Mouse (Mus musculus) lung, postnatal 36 days (tissue): ENCODE data around the gene Il1b.
A peak's percentile ranks its signal among the peaks of the same experiment; 100 is the strongest.

ENCODE experiments used
- DNase-seq: peaks from one replicate; pipeline ENCODE4 v3.0.0; 2022; ENCODE audit warnings: mixed read lengths

Gene Il1b

DNA sequence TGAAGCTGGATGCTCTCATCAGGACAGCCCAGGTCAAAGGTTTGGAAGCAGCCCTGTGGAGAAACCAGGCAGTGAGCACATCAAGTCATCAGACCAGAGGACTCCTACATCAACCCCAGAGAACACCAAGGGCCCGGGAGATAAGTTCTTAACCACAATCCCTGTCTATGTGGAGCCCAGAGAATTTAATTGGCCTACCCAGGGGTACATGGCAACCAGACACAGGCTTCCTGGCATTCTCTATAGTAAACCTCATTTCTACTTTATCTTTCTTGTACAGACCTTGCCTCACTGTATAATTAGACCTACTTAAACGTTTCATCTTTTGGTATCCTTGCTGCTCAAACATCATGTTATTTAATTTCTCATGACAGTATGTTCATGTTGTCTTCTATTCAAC is 2.8 kb downstream of the Il1b start:
- DNase-seq: no peak

DNA sequence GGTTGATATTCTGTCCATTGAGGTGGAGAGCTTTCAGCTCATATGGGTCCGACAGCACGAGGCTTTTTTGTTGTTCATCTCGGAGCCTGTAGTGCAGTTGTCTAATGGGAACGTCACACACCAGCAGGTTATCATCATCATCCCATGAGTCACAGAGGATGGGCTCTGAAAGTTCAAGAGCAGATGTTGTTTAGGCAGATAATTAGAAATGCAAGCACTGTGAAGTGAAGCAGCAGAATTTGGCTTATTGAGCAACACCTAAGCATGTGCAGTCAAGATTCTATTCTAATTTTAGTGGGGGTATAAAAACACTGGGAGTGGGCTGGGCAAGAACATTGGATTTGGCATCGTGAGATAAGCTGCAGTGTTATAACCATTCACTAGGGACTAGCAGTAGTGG is 3.7 kb downstream of the Il1b start:
- no peak for DNase-seq

DNA sequence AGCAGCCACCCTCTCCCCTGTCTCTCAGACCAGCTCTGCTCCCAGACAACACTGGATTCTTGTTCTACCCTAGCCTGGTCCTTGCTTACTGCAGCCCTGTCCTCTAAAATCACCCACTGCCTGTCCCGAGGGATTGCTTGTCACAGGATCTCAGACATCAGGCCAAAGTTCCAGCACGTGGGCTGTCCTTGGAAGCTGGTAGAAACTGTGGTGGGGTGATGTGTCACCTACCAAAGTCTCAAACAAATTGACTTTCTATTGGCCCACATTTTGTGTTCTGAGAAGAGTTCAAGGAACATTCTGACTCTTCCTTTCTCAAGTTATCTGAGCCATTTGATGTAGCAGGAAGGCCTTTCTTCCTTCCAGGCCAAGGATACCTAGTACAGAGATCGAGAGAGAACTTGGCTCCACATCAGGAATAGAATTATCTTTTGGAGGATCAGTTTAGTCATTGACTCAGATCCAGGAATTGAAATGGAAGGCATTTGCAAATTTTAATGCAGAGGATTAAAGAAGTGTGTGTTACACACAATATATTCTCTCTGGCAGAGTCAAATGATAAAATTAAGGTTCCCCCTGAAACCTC is 9.9 kb downstream of the Il1b start:
- peak; percentile 27 for DNase-seq

DNA sequence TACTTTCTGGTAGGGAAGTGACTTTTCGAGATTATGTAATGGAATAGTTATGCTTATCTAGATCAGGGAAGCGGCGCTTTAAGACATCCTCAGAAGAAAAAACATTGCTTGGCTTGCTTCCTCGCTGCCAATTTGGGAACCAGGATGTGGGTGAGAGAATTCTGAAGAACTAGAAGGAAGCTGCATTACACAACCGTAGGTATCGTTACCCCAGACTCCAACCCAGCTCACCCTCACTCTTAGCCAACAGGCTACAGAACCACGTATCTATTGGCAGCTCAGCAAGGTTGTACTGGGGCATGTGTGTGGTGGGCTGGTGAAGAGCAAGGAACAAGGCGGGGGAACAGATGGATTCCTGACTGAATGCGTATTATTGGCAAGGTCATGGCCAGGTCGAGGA is 10.7 kb downstream of the Il1b start:
- peak; percentile 69 for DNase-seq

DNA sequence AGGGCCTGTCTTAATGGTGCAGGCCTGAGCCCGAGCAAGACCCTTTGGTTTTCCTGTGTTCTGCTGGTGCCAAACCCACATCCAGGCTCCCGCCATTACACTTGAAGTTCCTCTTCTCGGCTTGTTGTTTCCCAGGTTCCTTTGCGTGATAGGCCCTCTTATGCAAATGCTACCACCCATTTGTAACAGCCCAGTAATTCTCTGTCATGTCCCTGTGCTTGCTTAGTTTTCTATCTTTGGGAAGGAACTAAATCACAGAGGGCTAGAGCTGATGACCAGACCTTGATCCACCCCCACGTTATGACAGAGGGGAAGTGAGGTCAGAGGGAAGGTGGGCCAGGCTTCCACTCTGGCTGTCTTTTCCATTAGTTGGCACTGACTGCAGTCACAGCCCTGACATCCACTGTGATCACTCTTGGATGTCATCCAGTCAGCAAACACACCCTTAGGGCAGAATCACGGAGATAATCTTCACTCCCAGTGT is 32.8 kb downstream of the Il1b start:
- DNase-seq: peak; percentile 68

DNA sequence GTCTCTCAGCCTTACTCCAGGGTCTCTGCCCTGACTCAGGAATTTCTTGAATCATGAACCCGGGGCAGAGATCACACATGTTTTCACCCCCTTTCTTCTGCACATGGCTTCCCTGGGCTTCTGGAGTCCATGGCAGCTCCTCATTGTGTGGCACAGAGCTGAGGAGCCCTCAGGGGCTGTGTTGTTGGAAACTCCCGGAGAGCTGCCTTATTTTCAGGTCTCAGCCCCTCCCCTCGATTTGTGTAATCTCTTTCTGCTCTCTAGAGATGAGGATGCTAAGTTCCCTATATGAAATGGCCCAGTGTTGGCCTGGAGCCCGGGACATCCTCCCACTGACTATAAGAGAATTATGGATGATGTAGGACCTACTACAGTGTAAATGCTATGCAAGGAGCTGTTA is 37.5 kb downstream of the Il1b start:
- no peak for DNase-seq

DNA sequence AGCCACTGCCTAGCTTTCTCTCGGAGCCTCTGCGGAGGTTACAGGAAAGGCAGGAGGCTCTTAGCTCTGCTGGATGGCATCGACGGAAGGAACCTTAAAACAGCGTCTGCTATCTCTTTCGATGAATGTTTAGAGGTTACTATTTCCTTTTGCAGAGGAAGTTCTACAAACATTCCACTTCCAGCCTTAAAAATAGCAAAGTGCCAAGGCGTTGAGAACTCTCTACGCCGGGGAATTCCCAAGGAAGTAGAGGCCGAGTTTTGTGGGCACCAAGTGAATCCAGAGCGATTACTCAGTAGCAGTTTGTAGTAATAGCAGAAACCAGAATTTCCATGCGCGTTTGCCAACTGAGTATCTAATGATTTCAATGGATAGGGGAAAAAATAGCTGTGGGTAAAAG is 40.4 kb downstream of the Il1b start:
- DNase-seq: peak; percentile 72

DNA sequence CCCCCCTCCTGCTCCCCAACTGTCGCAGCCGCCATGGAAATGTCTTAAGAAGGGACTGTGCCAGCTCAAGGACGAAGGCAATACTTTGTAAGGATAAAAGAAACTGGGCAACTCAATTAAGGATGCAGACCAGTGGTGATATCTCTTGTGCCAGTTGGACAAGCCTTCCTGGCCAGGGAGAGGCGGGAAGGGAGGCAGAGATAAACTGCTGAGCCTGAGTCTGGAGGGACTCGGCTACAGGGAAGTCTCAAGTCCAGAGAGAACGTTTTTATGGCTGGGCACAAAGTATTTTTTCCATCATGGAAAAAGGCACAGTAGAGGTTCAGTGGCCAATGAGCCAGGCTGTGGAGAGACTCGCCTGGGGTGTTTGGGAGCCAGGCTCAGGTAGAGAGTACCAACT is 40.9 kb downstream of the Il1b start:
- peak; percentile 20 for DNase-seq

DNA sequence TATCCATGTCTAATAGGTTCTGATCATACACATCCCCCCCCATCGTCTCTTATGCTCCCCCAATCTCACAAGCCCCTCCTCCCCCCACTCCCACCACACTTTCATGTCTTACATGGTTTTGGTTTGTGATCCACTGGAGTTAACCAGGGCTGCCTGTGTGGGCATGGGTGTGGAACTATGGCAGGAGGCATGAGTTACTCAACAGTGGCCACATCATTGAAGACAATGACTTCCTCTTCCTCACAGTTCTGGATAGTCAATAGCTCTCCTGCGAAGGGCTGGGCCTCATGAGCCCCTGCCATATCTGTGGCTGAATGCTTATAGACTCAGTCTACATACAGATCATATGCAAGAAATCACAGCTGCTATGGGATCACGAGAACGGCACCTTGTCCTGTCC is 42.7 kb downstream of the Il1b start:
- DNase-seq: peak; percentile 52

DNA sequence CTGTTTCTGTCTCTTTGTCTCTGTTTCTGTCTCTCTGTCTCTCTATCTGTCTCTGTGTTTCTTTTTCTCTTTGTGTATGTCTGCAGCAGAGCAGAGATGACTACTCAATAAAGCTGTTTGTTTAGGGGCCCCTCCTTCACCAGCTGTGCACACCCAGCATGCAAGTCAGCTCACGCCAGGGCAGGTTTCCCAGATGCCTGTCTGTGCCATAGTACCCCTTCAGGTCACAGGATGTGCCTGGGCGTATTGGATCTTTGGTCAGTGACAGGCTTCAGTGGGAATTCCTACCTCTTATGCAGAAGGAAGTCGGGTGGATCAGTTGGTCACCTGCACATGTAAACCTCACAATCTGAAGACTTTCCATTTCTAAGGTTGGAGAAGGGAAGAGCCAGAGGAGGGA is 46.7 kb downstream of the Il1b start:
- peak; percentile 11 for DNase-seq

DNA sequence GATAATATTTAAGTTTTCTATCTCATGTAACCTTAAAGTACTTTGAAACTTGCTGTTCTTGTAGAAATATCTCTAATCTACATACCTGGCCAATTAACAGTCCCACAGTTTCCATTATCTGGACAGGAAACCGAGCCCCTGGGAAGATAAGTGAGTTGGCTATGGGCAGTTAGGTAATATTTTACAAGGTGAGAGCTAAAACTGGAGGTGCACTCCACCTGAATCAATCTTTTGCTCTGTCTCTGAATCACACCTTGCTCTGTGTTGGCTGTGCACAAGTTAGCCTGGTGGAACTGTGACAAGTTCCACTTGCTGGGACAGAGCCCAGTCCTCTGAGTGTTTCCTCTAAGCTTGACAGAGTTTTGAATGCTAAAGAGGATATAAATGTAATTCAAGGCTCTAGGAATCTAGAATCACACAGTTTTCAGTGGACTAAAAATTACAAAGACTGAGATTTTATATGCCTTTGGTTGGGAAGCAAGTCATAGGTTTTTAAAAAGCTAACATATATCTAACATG is 48.8 kb downstream of the Il1b start:
- DNase-seq: no peak

DNA sequence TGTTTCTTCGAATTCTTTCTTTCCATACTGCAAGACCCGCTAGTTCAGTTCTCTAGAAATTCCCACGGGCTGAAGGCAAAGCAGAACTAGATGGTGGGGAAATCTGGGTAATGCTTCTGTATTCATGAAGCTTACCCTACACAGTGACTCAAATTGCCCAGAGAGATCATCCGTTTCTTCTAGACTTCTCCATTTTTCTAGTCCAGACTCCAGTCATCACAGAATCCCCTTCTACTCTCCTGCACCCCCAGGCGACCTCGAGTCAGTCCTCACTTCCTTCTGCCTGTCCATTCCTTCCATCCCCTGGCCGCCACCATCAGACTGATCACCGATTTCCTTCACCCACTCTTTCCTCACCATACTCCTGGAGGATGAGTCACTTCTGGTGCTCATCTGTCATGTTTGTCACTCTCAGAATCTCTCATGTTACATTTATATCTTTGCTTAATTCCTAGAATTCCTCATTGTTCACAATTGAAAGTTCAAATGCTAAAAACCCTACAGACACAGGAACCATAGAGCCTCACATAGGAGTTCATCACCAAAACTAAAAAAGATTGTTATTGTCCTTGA is 50.8 kb downstream of the Il1b start:
- peak; percentile 30 for DNase-seq

DNA sequence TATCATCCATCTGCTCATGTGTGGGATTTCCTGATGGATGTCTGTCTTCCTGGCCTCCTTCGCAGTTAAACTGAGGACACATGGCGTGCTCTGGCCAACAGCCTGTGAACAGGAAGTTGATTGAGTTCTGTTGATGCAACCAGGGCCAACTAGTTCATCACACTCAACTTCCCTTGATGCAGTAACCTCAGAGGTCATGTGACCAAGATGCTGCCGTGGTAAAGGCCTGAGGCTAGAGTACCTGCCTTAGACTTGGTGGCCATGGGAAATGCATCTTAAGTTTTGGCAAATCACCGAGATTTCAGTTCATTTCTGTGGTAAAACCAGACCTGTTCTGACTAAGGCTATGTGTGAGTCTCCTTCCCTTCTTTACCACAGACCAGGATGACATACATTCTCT is 55.1 kb downstream of the Il1b start:
- DNase-seq: peak; percentile 73

DNA sequence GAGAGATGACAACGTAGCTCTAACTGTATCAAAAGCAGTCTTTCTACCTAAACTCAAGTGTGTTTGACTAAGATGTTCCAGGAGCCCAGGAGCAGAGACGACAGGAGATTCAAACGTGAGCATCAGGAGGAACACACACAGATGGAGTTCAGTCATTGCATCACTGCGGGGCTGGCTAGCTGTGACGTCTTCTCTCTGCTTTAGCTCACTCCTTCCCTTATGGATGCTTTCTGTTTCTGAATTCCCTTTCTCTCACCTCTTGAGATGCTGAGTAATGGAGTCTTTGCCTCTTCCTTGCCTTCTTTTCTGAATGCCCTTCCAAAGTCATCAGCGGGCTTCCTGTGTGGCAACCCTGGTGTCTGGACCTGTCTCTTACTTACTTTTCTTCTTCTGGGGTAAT is 56.1 kb downstream of the Il1b start:
- DNase-seq: peak; percentile 11
